Mouse (Mus musculus) midbrain, embryonic 14.5 days (tissue): ENCODE data around the gene Cyp2c40. TPM values are rescaled to one million over a fixed set of nuclear protein-coding genes. Genes with fewer than 3 reads are reported as not detected.
"Not testable (repeated sequence)": the region's sequence is repeated elsewhere in the genome, so short reads cannot be mapped to it uniquely, and the experiment has no call there.

Source experiments
- ATAC-seq: fragments of 200-750 bp; cut with Nextera tagmentation; 2 replicates; pipeline ENCODE4 v1.8.0; 2017; ENCODE audit warnings: moderate number of reproducible peaks, moderate library complexity; ENCODE audit not compliant: low FRiP score, low TSS enrichment
- DNase-seq: peaks from one replicate; pipeline ENCODE4 v3.0.0-alpha.2; 2015
- H3K27ac ChIP-seq: fragments of 300-500 bp; sonication (generic); replicated peaks from 2 replicates; pipeline ENCODE4 v1.5.1; 2014; ENCODE audit warnings: mild to moderate bottlenecking, low read depth, low read length, moderate library complexity
- H3K27me3 ChIP-seq: fragments of 300-500 bp; sonication (generic); 2 replicates; pipeline ENCODE4 v1.6.1; 2014; ENCODE audit warnings: low read length, control low read depth, mixed read lengths; ENCODE audit not compliant: control insufficient read depth, insufficient read depth
- H3K36me3 ChIP-seq: fragments of 300-500 bp; sonication (generic); 2 replicates; pipeline ENCODE4 v1.6.1; 2014; ENCODE audit warnings: low read length, control low read depth; ENCODE audit not compliant: control insufficient read depth, insufficient read depth
- H3K4me1 ChIP-seq: fragments of 300-500 bp; sonication (generic); 2 replicates; pipeline ENCODE4 v1.6.1; 2014; ENCODE audit warnings: mild to moderate bottlenecking, antibody characterized with exemption, low read length, control low read depth; ENCODE audit not compliant: control insufficient read depth, insufficient read depth
- H3K4me2 ChIP-seq: fragments of 300-500 bp; sonication (generic); 2 replicates; pipeline ENCODE4 v1.6.1; 2014; ENCODE audit warnings: mild to moderate bottlenecking, low read length, moderate library complexity
- H3K4me3 ChIP-seq: fragments of 300-500 bp; sonication (generic); replicated peaks from 2 replicates; pipeline ENCODE4 v1.5.1; 2014; ENCODE audit warnings: low read depth, low read length
- H3K9ac ChIP-seq: fragments of 300-500 bp; sonication (generic); replicated peaks from 2 replicates; pipeline ENCODE4 v1.6.1; 2014; ENCODE audit warnings: mild to moderate bottlenecking, low read length, moderate library complexity
- H3K9me3 ChIP-seq: fragments of 300-500 bp; sonication (generic); 2 replicates; pipeline ENCODE4 v1.6.1; 2016; ENCODE audit warnings: low read length, control low read depth, mixed read lengths; ENCODE audit not compliant: control insufficient read depth
- WGBS: fragments of 180-500 bp; shearing (Covaris S2); extraction: QIAGEN DNeasy Blood & Tissue Kit; methylation state at CpG from one replicate; pipeline ENCODE4 v1.1.7; 2014; 5-methylcytosine and 5-hydroxymethylcytosine counted together
- polyA plus RNA-seq: library from polyadenylated mRNA; unstranded; fragments of >200 nt; fragmentation: Nextera tagmentation; extraction: Ambion mirVana; gene quantifications from 2 replicates; pipeline ENCODE4 v1.2.1, GENCODE M21; 2014

Gene Cyp2c40
- not detected in 2 replicates for polyA plus RNA-seq

DNA sequence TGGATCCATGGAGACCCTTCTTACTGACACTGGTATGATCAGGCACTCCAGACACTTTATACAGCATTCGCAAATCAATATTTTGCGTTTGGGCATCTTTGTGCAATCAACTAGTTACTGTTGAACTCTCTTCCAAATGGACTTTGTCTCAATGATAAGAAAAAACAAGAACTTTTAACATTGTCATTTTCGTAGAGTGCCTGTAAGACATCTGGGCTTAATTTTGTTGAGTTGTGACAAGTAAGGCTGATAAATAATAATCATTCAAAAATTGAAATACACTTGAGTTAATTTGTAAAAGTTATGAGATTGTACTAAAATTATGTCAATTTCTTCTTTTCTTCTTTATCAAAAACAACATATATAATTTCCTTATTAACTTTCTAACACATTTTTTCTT, at the start of gene Cyp2c40:
Gene Cyp2c40 (minus strand): TSS at position 101 of the 400 bp plus-strand sequence.
- not testable (repeated sequence) for H3K9ac ChIP-seq, H3K36me3 ChIP-seq, H3K9me3 ChIP-seq, H3K4me2 ChIP-seq, H3K4me1 ChIP-seq, ATAC-seq, H3K27ac ChIP-seq, H3K4me3 ChIP-seq, DNase-seq, H3K27me3 ChIP-seq
- 95% methylated on average over 3 of the region's 3 CpGs for WGBS

- H3K27ac ChIP-seq, ATAC-seq, DNase-seq, H3K4me2 ChIP-seq, H3K27me3 ChIP-seq, H3K9me3 ChIP-seq, H3K4me1 ChIP-seq, H3K36me3 ChIP-seq, H3K9ac ChIP-seq, H3K4me3 ChIP-seq: not testable (repeated sequence)
- 77% methylated on average over 2 of the region's 2 CpGs for WGBS
Measured at GRCm38 (mm10) chr19:39820931-39821330, 8.3 kb upstream of the Cyp2c40 start.

DNA sequence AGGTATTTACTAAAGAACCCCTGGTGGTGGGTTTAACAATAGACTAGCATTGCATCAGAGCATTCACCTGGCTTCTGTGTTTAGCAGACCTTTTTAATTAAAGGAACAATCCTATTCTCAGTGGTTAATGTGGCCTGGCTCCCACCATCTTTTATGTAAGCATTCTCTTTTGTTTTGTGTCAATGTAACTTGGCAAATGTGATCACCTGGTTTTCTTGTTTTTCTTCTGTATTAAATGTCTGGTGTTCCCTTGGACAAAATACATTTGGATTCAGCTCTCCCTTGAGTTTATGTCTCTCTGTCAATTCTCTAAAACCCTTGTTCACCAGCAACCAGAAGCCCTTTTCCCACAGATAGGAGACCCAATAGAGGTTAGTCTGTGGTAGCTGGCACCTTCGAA, 3.8 kb upstream of the Cyp2c40 start:
- not testable (repeated sequence) for ATAC-seq, H3K36me3 ChIP-seq, H3K4me2 ChIP-seq, DNase-seq, H3K27me3 ChIP-seq, H3K4me1 ChIP-seq, H3K9ac ChIP-seq, H3K9me3 ChIP-seq, H3K4me3 ChIP-seq, H3K27ac ChIP-seq
- 96% methylated on average over 1 of the region's 1 CpGs for WGBS

GRCm38 (mm10) chr19:39815991-39816390, 3.4 kb upstream of the Cyp2c40 start:
- H3K4me2 ChIP-seq, H3K4me1 ChIP-seq, DNase-seq, H3K4me3 ChIP-seq, ATAC-seq, H3K9ac ChIP-seq, H3K36me3 ChIP-seq, H3K27ac ChIP-seq, H3K9me3 ChIP-seq, H3K27me3 ChIP-seq: not testable (repeated sequence)
- WGBS, result 51% methylated on average over 4 of the region's 4 CpGs

DNA sequence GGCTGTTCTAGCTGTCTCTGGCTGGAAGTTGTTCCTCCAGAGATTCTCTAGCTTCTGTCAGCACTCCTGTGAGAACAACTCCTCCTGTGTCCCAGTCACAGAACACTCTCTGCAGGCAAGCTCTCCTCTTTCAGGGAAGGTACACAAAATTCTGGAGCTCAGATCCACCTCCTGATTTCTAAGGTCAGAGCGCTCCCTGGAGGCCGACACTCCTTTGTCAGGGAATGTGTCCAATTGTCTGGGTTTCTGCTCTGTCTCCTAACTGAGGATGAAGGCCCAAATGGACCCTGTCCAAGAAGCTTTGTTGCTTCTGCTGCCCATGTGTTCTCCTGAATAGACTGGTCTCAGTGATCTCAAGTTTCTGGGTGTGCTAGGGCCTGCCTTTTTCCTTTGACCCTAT, 27.2 kb downstream of the Cyp2c40 start:
- not testable (repeated sequence) for ATAC-seq

GRCm38 (mm10) chr19:39745357-39745756, 67.3 kb downstream of the Cyp2c40 start:
- ATAC-seq (no peak), DNase-seq (no peak)
- WGBS, result 53% methylated on average over 1 of the region's 1 CpGs
- Histone ChIP-seq H3K4me2 (no peak overlapping the region), H3K27me3 (no peaks in the 10 kb centered on the region), H3K9ac (no peak overlapping the region), H3K4me3 (no peak overlapping the region), H3K27ac (no peak overlapping the region), H3K36me3 (no peaks in the 10 kb centered on the region), H3K4me1 (no peaks in the 10 kb centered on the region), H3K9me3 (no peaks in the 10 kb centered on the region)

More for the DNA sequence above, 27.2 kb downstream of the Cyp2c40 start:
- 81% methylated on average over 2 of the region's 2 CpGs for WGBS
- not testable (repeated sequence) for H3K4me3 ChIP-seq, DNase-seq, H3K36me3 ChIP-seq, H3K4me2 ChIP-seq, H3K27me3 ChIP-seq, H3K27ac ChIP-seq, H3K4me1 ChIP-seq, H3K9ac ChIP-seq, H3K9me3 ChIP-seq

DNA sequence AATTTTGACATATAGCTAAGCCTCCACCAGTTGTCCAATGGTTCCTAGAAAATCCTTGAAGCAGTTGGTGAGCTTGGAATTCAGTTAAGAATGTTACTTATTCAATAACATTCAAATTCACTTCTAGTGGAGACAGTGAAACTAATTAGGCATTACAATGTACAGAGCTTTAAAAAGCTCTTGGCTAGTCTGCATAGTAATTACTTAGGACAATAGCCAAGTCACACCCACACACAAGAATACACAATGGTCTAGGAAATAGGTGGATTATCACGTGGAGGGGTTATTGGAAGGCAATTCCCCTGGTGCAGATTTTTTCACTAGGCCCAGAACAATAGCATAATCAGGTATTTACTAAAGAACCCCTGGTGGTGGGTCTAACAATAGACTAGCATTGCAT, 68.3 kb downstream of the Cyp2c40 start:
- DNase-seq, H3K9ac ChIP-seq, ATAC-seq: not testable (repeated sequence)

GRCm38 (mm10) chr19:39740920-39741319, 71.7 kb downstream of the Cyp2c40 start, which contains the start of gene Cyp2c68:
Gene Cyp2c68 (minus strand): TSS chr19:39741054.
- Histone ChIP-seq H3K36me3 (no peaks in the 10 kb centered on the region), H3K4me3 (no peak within 1 kb of the TSS), H3K4me1 (no peaks in the 10 kb centered on the region), H3K4me2 (no peak within 1 kb of the TSS), H3K27me3 (no peaks in the 10 kb centered on the region), H3K9ac (no peak within 1 kb of the TSS), H3K9me3 (no peaks in the 10 kb centered on the region), H3K27ac (no peak within 1 kb of the TSS)
- no peak for ATAC-seq
- no peak for DNase-seq
- WGBS, result 88% methylated on average over 2 of the region's 2 CpGs

More for the DNA sequence above, 68.3 kb downstream of the Cyp2c40 start:
- not testable (repeated sequence) for H3K4me1 ChIP-seq, H3K9me3 ChIP-seq, H3K36me3 ChIP-seq, H3K4me2 ChIP-seq, H3K27me3 ChIP-seq, H3K27ac ChIP-seq, H3K4me3 ChIP-seq
- WGBS, result 71% methylated on average over 1 of the region's 1 CpGs
